Mouse (Mus musculus): ENCODE data around the gene Phf14.

Gene Phf14

DNA sequence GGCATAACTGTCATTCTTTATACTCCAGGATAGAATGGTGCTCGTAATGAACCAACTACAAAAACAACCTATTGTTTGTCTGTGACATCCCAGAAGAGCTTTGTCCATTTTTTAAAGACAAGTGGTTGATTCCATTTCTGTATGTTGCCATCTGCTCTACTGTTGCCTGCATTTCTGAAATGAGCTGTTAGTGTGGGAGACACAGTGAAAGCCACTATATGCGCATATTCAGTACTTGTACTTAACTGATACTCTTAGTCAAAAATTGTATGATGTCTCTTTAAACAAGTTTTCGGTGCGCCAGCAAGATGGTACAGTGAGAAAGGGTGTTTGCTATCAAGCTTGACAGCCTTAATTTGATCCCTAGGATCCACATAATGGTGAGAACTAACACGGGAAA, 177.1 kb downstream of the Phf14 start:
- intact Hi-C loops (cut with DNase I), result no loop called here

DNA sequence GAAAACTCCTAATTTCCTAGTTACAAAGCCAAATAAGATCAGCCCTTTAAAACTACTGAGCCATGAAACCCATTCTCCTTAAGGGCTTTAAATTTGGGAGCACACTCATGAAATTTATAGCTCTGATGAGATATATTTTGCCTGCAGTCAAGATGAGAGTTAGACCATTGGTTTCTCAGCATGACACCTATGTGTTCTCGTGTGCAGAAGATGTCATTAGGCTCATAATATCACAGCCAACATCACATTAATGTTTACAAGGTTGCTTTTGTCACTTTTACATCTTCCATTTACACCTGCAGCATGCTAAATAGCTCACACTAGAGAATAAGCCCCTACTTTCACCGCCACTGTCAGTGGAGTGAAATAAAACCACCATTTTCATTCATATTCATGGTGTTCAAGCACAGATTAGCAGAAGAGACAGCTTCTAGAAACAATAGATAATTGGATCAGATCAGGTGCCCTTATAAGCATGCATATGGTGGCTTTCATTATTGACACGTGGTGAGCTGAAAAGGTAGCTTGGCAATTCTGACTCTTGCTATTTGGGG, 181.9 kb downstream of the Phf14 start:
- intact Hi-C loops (cut with DNase I), result no loop called here

DNA sequence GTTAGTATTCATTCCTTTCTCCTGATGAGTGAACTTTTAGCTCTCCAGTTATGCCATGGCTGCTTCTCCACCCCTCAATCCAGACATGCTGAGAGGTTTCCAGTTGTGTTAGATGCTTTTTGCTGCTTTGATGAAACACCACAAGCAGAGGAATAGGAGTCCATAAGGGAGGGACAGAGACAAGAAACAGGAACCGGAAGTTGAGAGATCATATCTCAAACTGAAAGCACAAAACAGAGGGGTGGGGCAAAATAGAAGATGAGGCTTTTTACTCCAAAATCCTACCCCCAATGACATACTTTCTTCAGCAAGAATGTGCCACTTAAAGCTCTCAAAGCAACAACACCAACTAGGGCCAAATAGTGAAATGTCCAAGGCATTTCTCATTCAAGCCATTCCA, 188.1 kb downstream of the Phf14 start:
- intact Hi-C loops (cut with DNase I), result no loop called here

DNA sequence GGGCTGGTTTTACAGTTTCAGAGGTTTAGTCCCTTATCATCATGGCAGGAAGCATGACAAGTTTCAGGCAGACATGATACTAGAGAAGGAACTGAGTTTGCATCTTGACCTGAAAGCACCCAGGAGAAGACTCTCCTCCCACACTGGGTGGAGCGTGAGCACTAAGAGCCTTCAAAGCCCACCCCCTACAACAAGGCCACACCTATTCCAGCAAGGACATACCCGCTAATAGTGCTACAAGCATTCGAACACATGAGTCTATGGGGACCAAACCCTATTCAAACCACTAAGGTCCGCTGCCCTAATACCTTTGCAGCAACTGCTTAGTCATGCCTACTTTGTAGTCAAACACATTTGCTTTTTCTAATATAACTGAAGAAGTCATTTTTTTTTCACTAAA, 189.5 kb downstream of the Phf14 start:
- intact Hi-C loops (cut with DNase I), result no loop called here

DNA sequence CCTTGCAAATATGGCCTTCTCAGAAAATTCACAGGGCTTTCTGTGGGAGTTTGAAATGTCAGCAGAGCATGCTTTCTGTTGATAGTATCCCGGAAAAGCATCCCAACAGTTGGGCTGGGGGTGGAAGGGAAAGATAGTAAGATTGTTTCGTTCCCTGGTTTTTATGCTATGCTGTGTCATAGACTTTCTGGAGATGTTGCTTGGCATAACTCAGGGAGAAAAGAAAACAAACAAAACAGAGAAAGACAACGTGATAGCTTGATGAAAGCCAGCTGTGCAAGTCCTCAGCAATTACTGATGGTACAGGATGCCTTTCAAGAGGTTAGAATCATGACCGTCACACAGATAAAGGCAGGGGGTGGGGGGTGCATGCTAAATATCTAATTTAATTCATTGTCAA, 197.5 kb downstream of the Phf14 start:
- intact Hi-C loops (cut with DNase I), result no loop called here

DNA sequence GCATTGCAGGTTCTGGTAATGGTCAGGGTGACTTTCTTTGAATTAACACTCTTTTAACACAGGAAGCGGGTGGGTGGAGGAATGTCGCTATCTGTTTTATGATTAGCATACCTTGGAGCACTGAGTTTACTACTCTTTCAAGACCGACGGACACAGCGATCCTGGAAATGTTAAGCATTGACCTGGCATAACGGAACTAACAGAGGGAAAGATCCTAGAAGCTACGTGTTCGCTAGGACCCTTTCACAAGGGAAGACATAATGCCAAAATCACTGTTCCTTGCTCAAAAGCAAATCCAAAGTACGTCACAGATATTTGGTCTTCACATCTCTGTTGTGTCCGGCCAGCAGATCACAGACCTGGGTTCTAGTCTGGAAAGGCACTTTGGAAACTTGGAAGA, 199.7 kb downstream of the Phf14 start:
- intact Hi-C loops (cut with DNase I), result no loop called here

DNA sequence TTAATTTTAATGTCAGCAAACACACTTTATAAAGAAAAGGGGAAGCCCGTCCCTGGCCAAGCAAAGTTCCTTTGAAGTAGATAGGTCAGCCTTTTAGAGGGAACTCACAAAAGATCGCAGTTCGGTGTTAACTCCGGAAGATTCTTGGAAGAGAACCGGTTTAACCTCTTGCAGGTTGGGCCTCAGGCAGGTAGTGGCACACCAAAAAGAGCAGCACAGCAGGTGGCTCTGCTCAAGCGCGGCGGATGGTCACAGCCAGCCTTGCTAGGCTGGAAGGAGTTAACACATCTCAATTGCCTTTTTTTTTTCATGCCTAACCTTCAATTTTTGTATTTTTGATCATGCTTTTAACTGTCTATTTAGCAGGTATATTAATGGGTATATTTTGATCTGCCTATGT, 200.2 kb downstream of the Phf14 start:
- intact Hi-C loops (cut with DNase I), result no loop called here

DNA sequence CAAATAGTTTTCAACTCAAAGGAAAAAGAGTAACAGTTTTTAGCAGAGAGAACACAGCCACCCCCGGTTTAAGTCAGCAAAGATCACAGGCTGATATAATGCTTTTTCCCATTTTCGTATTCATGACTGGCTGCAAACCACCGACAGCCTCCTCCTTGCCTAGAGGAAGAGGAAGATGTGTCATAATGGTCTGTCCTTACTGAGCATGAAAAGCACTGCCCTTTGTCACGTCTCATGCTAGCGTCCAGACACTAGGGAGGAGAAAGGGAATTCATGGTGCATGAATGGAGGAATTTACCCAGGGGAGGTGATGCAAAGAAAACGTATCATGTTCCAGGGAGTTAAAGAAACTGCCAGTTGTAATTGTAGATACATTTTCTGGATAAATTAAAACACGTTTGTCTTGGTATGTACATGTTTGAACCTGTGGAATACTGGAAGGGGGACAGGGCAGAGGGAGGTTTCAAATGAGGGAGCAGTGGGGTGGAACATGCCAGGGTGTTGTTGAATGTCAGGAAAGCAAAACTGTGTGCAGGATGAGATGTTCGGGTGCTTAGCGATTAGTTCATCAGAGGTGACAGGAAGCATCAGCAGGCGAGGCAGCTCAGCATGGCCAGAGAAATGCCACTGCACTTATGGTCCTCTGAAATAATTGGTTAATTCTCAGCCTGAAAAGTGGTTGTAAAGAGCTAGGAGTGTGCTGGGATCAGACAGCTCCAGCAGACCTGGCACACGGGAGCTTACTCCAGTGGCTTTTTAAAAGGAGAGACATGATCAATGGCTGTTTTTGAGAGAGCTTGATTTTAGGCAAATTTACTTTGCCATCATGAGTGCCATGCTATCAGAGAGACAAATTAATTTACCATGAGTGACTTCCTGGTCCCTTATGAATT, 209.6 kb downstream of the Phf14 start:
- intact Hi-C loops (cut with DNase I), result no loop called here

DNA sequence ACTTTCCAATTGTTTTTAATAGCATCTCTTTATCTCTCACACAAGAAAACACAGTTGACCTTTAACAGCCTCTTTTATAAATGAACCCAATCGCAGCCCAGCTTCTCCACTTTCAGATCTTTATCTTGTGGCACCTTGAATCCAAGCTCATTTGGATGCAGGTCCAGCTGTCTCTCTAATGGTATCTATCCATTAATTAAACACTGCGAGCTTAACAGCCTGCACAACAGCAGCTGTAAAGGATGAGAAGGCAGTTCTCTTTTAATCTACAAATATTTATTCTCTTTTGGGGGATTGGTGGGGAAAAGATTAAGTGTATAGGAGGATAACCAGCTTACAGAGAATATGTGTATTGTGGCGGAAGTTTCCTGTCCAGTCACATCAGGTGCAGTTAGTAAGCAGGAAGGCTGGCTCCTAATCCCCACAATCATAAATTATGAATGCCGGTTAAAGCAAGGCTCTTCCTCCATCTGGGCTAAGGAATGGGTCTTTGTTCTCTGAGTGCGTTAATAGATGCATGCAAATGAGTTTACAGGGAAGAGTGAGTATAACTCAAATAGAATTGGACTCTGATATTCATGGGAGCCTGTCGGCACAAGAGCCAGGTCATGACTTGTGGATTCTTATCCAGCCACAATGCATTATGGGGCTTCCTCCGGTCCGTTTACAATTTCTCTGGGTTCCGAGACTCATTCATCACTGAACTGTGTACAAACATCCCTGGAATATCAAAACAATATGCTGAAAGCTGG, 210.4 kb downstream of the Phf14 start:
- intact Hi-C loops (cut with DNase I), result no loop called here

DNA sequence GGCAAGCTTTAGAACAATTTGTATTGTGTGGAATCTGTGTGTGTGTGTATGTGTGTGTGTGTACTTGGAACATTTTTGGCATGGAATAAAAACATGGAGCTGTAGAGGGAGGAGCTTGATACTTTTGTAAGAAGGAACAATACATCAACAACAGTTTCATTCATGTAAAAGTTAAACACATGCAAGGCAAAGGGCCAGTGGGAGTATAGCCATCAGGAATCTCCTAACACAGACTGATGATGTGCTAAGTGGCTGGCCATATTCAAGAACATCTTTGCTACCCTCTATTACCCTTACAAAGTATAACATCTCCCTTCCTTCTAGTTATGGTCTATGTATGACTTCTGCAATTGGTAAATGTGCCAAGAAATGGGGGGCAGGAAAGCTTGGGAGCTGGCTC, 215.2 kb downstream of the Phf14 start:
- intact Hi-C loops (cut with DNase I), result loop anchor here (10.0 kb wide), 1 partner anchor 328 kb away; no protein-coding TSS in a partner anchor

DNA sequence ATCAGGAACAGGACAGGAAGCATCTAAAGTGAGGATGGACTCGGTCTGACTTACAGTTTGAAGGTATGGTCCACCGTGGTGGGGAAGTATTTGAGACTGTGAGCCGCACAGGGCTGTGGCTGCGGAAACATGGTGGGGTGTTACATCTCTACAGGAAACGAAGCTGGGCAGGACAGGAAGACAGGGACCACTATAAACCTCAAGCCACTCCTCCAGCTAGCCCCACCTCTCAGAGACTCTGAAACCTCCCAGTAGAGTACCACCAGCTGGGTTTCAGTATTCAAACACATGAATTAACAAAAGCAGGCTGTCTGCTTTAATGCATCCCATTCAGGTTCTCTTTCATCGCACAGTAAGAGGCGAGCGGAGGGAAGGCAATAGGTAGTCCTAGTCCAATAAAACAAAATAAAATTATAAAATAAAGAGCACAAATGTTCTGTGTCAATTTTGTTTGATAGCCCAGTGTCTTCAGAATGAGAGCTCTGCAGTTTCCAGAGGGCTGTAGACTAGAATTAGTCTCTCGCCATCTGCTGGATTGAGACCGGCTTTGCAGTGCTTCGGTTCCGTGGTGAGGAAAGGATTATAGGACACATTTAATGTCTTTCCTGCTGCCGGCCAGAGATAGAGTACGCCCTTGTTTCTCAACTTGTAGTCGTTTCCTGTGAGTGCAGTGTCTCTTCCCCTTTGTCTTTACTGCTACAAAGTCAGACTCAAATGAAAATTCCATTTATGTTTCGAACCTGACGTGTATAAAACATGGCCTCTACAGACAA, 217.6 kb downstream of the Phf14 start:
- intact Hi-C loops (cut with DNase I), result loop anchor here (10.0 kb wide), 1 partner anchor 330 kb away; no protein-coding TSS in a partner anchor

DNA sequence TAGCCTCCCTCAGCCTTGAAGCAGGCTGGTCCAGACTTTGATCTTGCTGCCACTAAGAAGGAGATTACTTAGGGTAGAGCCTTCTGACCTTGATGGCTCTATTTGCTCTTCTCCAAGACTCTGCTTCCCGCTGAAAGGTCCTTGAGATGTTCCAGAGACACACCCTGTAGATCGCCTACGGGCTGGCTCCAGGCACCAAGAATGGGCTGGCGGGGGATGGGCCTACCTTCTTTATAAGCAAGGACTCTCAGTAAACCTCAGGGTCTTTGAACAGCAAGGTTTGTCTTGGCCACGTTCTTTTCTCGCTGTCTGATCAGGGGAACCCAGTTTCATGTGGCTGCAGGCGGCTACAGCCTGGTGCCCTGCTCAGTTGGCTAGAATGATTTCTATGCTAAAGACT, 219.0 kb downstream of the Phf14 start:
- intact Hi-C loops (cut with DNase I), result loop anchor here (10.0 kb wide), 1 partner anchor 332 kb away; no protein-coding TSS in a partner anchor

DNA sequence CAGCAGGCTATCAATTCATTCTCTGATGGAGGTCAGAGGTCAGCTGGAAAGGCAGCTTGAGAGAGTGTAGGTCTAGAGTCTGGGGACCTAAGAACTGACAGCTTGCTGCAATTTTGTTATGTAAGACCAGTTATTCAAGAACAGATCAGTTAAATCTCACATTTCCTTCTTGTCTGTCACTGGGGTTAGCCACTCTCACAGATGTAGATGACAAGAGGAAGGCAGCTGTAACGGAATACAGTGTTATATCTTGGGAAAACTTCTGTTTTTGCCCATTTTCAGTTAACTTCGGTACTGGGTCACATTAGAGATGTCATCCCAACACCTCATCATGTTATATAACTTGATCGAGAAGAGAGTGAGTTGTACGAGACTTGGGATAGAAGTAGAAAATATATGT, 219.7 kb downstream of the Phf14 start:
- intact Hi-C loops (cut with DNase I), result loop anchor here (10.0 kb wide), 1 partner anchor 332 kb away; no protein-coding TSS in a partner anchor
